Mouse (Mus musculus) intestine, embryonic 14.5 days (tissue): ENCODE measurements around the gene Schip1. TPM values are rescaled to one million over a fixed set of nuclear protein-coding genes. Genes with fewer than 3 reads are reported as not detected.

Source experiments
- ATAC-seq: fragments of 200-750 bp; cut with Nextera tagmentation; replicated peaks from 2 replicates; pipeline ENCODE4 v1.8.0; 2017; ENCODE audit warnings: low read depth, moderate number of reproducible peaks, moderate TSS enrichment, moderate library complexity; ENCODE audit not compliant: low FRiP score, low TSS enrichment
- DNase-seq: peaks from one replicate; pipeline ENCODE4 v3.0.0-alpha.2; 2018; ENCODE audit warnings: low spot score
- H3K27ac ChIP-seq: fragments of 300-500 bp; sonication (generic); 2 replicates; pipeline ENCODE4 v1.5.1; 2014; ENCODE audit warnings: low read depth, mild to moderate bottlenecking, control low read depth
- H3K27me3 ChIP-seq: fragments of 300-500 bp; sonication (generic); replicated peaks from 2 replicates; pipeline ENCODE4 v1.6.1; 2014; ENCODE audit warnings: low read length, control low read depth; ENCODE audit not compliant: control insufficient read depth, insufficient read depth
- H3K36me3 ChIP-seq: fragments of 300-500 bp; sonication (generic); 2 replicates; pipeline ENCODE4 v1.6.1; 2014; ENCODE audit warnings: low read length, control low read depth; ENCODE audit not compliant: control insufficient read depth, insufficient read depth
- H3K4me1 ChIP-seq: fragments of 300-500 bp; sonication (generic); replicated peaks from 2 replicates; pipeline ENCODE4 v1.6.1; 2014; ENCODE audit warnings: low read length, control low read depth, mixed read lengths; ENCODE audit not compliant: control insufficient read depth, insufficient read depth
- H3K4me2 ChIP-seq: fragments of 300-500 bp; sonication (generic); 2 replicates; pipeline ENCODE4 v1.6.1; 2014; ENCODE audit warnings: low read length
- H3K4me3 ChIP-seq: fragments of 300-500 bp; sonication (generic); 2 replicates; pipeline ENCODE4 v1.5.1; 2014; ENCODE audit warnings: low read depth, low read length, control low read depth, mixed read lengths
- H3K9ac ChIP-seq: fragments of 300-500 bp; sonication (generic); 2 replicates; pipeline ENCODE4 v1.6.1; 2014; ENCODE audit warnings: mild to moderate bottlenecking, low read length
- H3K9me3 ChIP-seq: fragments of 300-500 bp; sonication (generic); 2 replicates; pipeline ENCODE4 v1.6.1; 2016; ENCODE audit warnings: low read length, control low read depth; ENCODE audit not compliant: control insufficient read depth
- WGBS: fragments of 180-500 bp; shearing (Covaris S2); extraction: QIAGEN DNeasy Blood & Tissue Kit; methylation state at CpG from one replicate; pipeline ENCODE4 v1.1.7; 2014; 5-methylcytosine and 5-hydroxymethylcytosine counted together
- polyA plus RNA-seq: library from polyadenylated mRNA; unstranded; fragments of >200 nt; fragmentation: Nextera tagmentation; extraction: Ambion mirVana; gene quantifications from 2 replicates; pipeline ENCODE4 v1.2.1, GENCODE M21; 2014

Schip1 gene
- polyA plus RNA-seq, 1 experiment from 2014 or later: 63.0 TPM

DNA sequence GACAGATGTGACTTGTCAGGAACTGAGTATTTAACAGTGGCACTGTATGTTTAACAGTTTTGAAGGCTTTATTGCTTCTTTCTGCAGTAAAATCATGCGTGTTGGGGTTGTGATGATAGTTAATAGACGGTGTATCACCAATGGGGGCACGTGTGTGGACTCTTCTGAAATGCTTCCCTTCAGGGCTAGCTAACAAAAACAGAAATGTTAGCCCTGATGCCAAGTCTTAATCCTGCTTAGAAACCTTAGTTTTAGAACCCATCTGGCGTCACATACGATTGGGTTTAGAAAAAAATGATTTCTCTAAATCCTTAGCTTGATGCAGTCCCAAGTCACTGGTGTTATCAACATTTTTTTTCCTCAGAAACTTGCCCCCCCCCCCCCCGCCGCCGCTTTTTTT is 509.5 kb downstream of the Schip1 start:
- 45% methylated on average over 5 of the region's 8 CpGs for WGBS
- no peaks in the 10 kb centered on the region for H3K27me3 ChIP-seq
- peak overlapping the region; percentile 56 for H3K4me2 ChIP-seq
- DNase-seq (no peak), ATAC-seq (no peak)
- no peak overlapping the region for H3K9ac ChIP-seq
- no peaks in the 10 kb centered on the region for H3K9me3 ChIP-seq
- H3K27ac ChIP-seq: no peak overlapping the region
- no peaks in the 10 kb centered on the region for H3K36me3 ChIP-seq
- H3K4me3 ChIP-seq: no peak overlapping the region
- H3K4me1 ChIP-seq: peaks cover 26% of the 10 kb centered on the region

GRCm38 (mm10) chr3:68574565-68574964 is 510.0 kb downstream of the Schip1 start:
- H3K4me2 ChIP-seq: peak overlapping the region; percentile 56
- H3K4me3 ChIP-seq: no peak overlapping the region
- no peaks in the 10 kb centered on the region for H3K9me3 ChIP-seq
- H3K27ac ChIP-seq: no peak overlapping the region
- H3K4me1 ChIP-seq: peaks cover 26% of the 10 kb centered on the region
- no peak overlapping the region for H3K9ac ChIP-seq
- DNase-seq (no peak), ATAC-seq (no peak)
- H3K27me3 ChIP-seq: no peaks in the 10 kb centered on the region
- H3K36me3 ChIP-seq: no peaks in the 10 kb centered on the region
- 68% methylated on average over 8 of the region's 8 CpGs for WGBS

GRCm38 (mm10) chr3:68575636-68576340 is 511.2 kb downstream of the Schip1 start:
- Histone ChIP-seq H3K4me2 (peak overlapping the region; percentile 23; the same call in 1 of the 2 replicates), H3K4me3 (no peak overlapping the region), H3K9me3 (no peaks in the 10 kb centered on the region), H3K36me3 (no peaks in the 10 kb centered on the region), H3K9ac (no peak overlapping the region), H3K27ac (peak overlapping the region; percentile 38; the same call in 1 of the 2 replicates), H3K27me3 (no peaks in the 10 kb centered on the region), H3K4me1 (peaks cover 26% of the 10 kb centered on the region)
- 66% methylated on average over 10 of the region's 10 CpGs for WGBS
- ATAC-seq: 0 out of 2 replicates have a peak, but pooled peaks have one; percentile 3
- no peak for DNase-seq

DNA sequence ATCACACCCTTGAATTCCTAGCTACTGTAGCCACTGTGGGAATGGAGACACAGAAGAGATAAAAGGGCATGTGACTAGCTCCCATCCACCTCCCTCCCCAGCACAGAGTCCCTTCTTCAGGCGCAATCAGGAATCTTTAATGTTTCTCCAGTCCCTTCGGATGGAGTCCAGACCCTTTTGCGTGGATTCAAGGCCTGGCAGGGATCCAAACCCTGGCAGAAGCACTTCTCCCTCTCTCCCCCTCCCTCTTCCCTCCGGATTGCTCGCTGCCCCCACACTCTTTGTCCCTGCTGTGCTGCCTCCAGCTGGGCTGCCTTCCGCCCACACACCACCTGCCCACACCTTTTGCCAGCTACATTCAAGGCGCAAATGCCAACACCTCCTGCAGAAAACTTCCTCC is 511.8 kb downstream of the Schip1 start:
- Histone ChIP-seq H3K27ac (peak overlapping the region; percentile 38), H3K4me1 (peaks cover 26% of the 10 kb centered on the region), H3K27me3 (no peaks in the 10 kb centered on the region), H3K4me2 (peak overlapping the region; percentile 23), H3K9ac (no peak overlapping the region), H3K9me3 (no peaks in the 10 kb centered on the region), H3K36me3 (no peaks in the 10 kb centered on the region), H3K4me3 (no peak overlapping the region)
- DNase-seq (peak; percentile 63), ATAC-seq (peak; percentile 51; the same call in 1 of the 2 replicates)
- WGBS: 11% methylated on average over 7 of the region's 7 CpGs

DNA sequence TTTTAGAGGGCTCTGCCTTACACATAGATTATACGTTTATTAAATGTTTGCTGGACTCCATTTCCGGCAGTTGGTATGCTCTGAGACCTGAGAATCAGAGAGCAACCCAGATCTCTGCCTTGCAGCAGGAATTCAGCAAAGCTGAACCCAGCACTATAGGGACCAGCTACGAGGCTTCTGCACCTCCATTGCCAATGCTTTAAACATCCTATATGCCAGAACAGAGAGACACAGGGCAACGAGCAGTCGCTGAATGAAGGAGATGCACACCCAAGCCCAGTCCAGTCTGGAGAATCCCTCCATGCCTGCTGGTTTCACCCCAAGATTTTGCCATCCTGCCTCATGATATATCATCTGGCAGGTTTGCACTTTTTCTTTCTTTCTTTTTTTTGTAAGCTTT is 512.3 kb downstream of the Schip1 start:
- Histone ChIP-seq H3K4me1 (peaks cover 25% of the 10 kb centered on the region), H3K9ac (no peak overlapping the region), H3K27me3 (no peaks in the 10 kb centered on the region), H3K4me2 (peak overlapping the region; percentile 23; the same call in 1 of the 2 replicates), H3K27ac (peak overlapping the region; percentile 38), H3K36me3 (no peaks in the 10 kb centered on the region), H3K9me3 (no peaks in the 10 kb centered on the region), H3K4me3 (no peak overlapping the region)
- DNase-seq (no peak), ATAC-seq (no peak)
- WGBS: 54% methylated on average over 5 of the region's 5 CpGs

DNA sequence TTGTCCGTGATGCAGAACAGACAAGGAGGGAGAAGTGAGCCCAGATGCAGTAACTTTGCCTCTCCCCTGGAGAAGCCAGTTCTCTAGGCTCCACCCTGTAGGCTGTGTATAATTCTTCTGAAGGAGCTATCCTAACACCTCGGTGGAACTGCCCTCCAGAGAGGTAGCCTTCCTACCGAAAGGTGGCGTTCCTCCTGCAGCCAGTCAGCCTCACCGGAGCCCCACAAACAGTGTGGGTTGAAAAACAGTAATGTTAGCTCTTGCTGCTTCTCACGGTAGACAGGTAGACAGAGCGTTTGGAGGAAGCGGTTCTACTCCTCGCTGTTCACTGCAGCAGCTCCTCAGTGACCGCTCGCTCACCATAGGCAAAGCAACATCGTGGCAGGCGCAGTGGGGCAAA is 517.0 kb downstream of the Schip1 start:
- H3K4me1 ChIP-seq: peaks cover 37% of the 10 kb centered on the region

GRCm38 (mm10) chr3:68582103-68582740 is 517.6 kb downstream of the Schip1 start:
- DNase-seq (no peak), ATAC-seq (no peak)
- 74% methylated on average over 12 of the region's 12 CpGs for WGBS
- 0 out of 2 replicates have a peak overlapping the region, but pooled peaks have one; percentile 83 for H3K27ac ChIP-seq
- H3K4me3 ChIP-seq: no peak overlapping the region
- peaks cover 38% of the 10 kb centered on the region for H3K4me1 ChIP-seq
- no peaks in the 10 kb centered on the region for H3K36me3 ChIP-seq
- H3K27me3 ChIP-seq: no peaks in the 10 kb centered on the region
- H3K9me3 ChIP-seq: no peaks in the 10 kb centered on the region
- no peak overlapping the region for H3K9ac ChIP-seq
- H3K4me2 ChIP-seq: peak overlapping the region; percentile 32

More for the DNA sequence above, 517.0 kb downstream of the Schip1 start:
- no peak for DNase-seq
- H3K36me3 ChIP-seq: no peaks in the 10 kb centered on the region
- H3K9ac ChIP-seq: no peak overlapping the region
- H3K27ac ChIP-seq: no peak overlapping the region
- no peak for ATAC-seq
- H3K4me2 ChIP-seq: no peak overlapping the region
- WGBS: 67% methylated on average over 13 of the region's 13 CpGs
- H3K27me3 ChIP-seq: no peaks in the 10 kb centered on the region
- H3K4me3 ChIP-seq: no peak overlapping the region
- H3K9me3 ChIP-seq: no peaks in the 10 kb centered on the region

- Histone ChIP-seq H3K9ac (0 out of 2 replicates have a peak overlapping the region, but pooled peaks have one; percentile 2), H3K9me3 (no peaks in the 10 kb centered on the region), H3K36me3 (no peaks in the 10 kb centered on the region), H3K27ac (peak overlapping the region; percentile 83), H3K4me1 (peaks cover 40% of the 10 kb centered on the region), H3K4me2 (peak overlapping the region; percentile 32), H3K27me3 (no peaks in the 10 kb centered on the region), H3K4me3 (0 out of 2 replicates have a peak overlapping the region, but pooled peaks have one; percentile 1)
- WGBS: 15% methylated on average over 14 of the region's 14 CpGs
- DNase-seq: peak; percentile 64
- ATAC-seq: no peak
Measured at GRCm38 (mm10) chr3:68583031-68583693, 518.6 kb downstream of the Schip1 start.
